Mouse (Mus musculus) heart, embryonic 12.5 days (tissue): Measurements from ENCODE around the gene 2700049A03Rik. TPM values are rescaled to one million over a fixed set of nuclear protein-coding genes. Genes with fewer than 3 reads are reported as not detected.

ENCODE experiments used
- ATAC-seq: fragments of 200-750 bp; cut with Nextera tagmentation; 2 replicates; pipeline ENCODE4 v1.8.0; 2017; ENCODE audit warnings: moderate TSS enrichment, moderate library complexity; ENCODE audit not compliant: insufficient number of reproducible peaks, low FRiP score
- H3K27ac ChIP-seq: fragments of 300-500 bp; sonication (generic); 2 replicates; pipeline ENCODE4 v1.5.1; 2016; ENCODE audit warnings: mild to moderate bottlenecking, moderate library complexity; ENCODE audit not compliant: poor library complexity, severe bottlenecking
- H3K27me3 ChIP-seq: fragments of 300-500 bp; sonication (generic); replicated peaks from 2 replicates; pipeline ENCODE4 v1.6.1; 2016; ENCODE audit warnings: mild to moderate bottlenecking, moderate library complexity
- H3K36me3 ChIP-seq: fragments of 300-500 bp; sonication (generic); 2 replicates; pipeline ENCODE4 v1.6.1; 2016; ENCODE audit warnings: mild to moderate bottlenecking, moderate library complexity
- H3K4me1 ChIP-seq: fragments of 300-500 bp; sonication (generic); replicated peaks from 2 replicates; pipeline ENCODE4 v1.6.1; 2016; ENCODE audit warnings: mild to moderate bottlenecking
- H3K4me2 ChIP-seq: fragments of 300-500 bp; sonication (generic); 2 replicates; pipeline ENCODE4 v1.6.1; 2016; ENCODE audit warnings: mild to moderate bottlenecking, moderate library complexity
- H3K4me3 ChIP-seq: fragments of 300-500 bp; sonication (generic); 2 replicates; pipeline ENCODE4 v1.5.1; 2016; ENCODE audit warnings: mild to moderate bottlenecking
- H3K9ac ChIP-seq: fragments of 300-500 bp; sonication (generic); 2 replicates; pipeline ENCODE4 v1.6.1; 2016; ENCODE audit warnings: mild to moderate bottlenecking, moderate library complexity
- H3K9me3 ChIP-seq: fragments of 300-500 bp; sonication (generic); replicated peaks from 2 replicates; pipeline ENCODE4 v1.6.1; 2016; ENCODE audit warnings: mild to moderate bottlenecking, moderate library complexity
- WGBS: fragments of 180-500 bp; shearing (Covaris S2); methylation state at CpG from one replicate; pipeline ENCODE4 v1.1.7; 2016; 5-methylcytosine and 5-hydroxymethylcytosine counted together
- polyA plus RNA-seq: library from polyadenylated mRNA; unstranded; fragments of >200 nt; fragmentation: Nextera tagmentation; extraction: Ambion mirVana; gene quantifications from 2 replicates; pipeline ENCODE4 v1.2.1, GENCODE M21; 2016

2700049A03Rik gene
- polyA plus RNA-seq, 1 experiment from 2014 or later: 9.6 TPM

DNA sequence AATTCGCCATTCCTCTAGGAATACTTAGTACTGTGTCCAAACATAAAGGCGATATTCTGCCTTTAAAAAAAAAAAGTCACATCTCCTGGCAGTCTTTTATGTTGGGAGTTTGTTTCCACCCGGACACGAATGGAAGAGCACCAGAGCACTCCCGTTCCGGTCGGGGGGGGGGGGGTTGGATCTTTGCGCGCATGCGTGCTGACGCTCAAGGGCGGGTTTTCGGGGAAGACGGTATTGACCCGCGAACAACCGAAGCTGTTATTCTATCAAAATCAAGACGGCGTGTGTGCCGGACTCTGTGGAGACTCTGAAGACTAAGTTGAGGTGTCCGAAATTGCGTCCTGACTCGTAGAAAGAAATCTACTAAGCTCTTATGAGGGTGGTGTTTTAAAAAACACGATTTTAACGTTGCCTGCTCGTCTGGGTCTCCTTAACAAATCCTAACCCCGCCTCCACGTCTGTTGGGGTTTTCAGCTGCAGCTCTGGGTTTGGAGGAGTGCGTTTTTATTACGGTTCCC is 385 bp downstream of the 2700049A03Rik start:
- Histone ChIP-seq H3K27me3 (no peaks in the 10 kb centered on the region), H3K9ac (peak overlapping the region; percentile 74), H3K4me2 (peak overlapping the region; percentile 87), H3K4me1 (peaks cover 21% of the 10 kb centered on the region; the same call in 1 of the 2 replicates), H3K9me3 (no peaks in the 10 kb centered on the region), H3K4me3 (peak overlapping the region; percentile 74), H3K36me3 (peaks cover 34% of the 10 kb centered on the region), H3K27ac (peak overlapping the region; percentile 79)
- WGBS: under 1% methylated on average over 30 of the region's 30 CpGs
- ATAC-seq: peak; percentile 88

- no peak for ATAC-seq
- peaks cover 35% of the 10 kb centered on the region for H3K36me3 ChIP-seq
- peak overlapping the region; percentile 87 for H3K4me2 ChIP-seq
- H3K27ac ChIP-seq: no peak overlapping the region
- H3K4me3 ChIP-seq: peak overlapping the region; percentile 74
- H3K27me3 ChIP-seq: no peaks in the 10 kb centered on the region
- peaks cover 21% of the 10 kb centered on the region; the same call in 1 of the 2 replicates for H3K4me1 ChIP-seq
- H3K9ac ChIP-seq: peak overlapping the region; percentile 68
- H3K9me3 ChIP-seq: no peaks in the 10 kb centered on the region
- WGBS: 5% methylated on average over 11 of the region's 11 CpGs
These were observed 1.0 kb downstream of the 2700049A03Rik start for GRCm38 (mm10) chr12:71137686-71138085.

DNA sequence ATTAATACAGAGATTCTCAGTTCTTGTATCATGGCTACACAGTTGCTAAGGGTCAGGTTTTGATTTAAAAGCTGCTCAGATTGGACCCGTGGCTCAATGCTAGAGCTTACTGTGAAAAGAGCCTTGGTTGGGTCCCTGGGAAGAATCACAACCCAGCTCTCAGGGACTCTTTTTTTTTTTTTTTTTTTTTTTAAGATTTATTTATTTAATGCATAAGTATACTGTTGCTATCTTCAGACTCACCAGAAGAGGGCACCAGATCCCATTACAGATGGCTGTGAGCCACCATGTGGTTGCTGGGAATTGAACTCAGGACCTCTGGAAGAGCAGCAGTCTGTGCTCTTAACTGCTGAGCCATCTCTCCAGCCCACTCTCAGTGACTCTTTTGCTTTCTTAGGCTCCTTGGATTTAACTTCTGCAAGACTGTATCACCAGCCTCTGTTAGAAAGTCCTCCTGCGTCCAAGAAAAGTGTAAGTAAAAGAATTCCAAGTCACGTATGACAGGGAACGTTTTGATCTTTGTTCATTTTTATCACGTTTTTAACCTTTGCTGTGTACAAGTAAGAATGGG is 2.7 kb downstream of the 2700049A03Rik start:
- Histone ChIP-seq H3K4me2 (no peak overlapping the region), H3K9ac (no peak overlapping the region), H3K27ac (no peak overlapping the region), H3K36me3 (peaks cover 45% of the 10 kb centered on the region), H3K27me3 (no peaks in the 10 kb centered on the region), H3K4me3 (no peak overlapping the region), H3K4me1 (peaks cover 21% of the 10 kb centered on the region; the same call in 1 of the 2 replicates), H3K9me3 (no peaks in the 10 kb centered on the region)
- ATAC-seq: no peak
- WGBS: 76% methylated on average over 5 of the region's 5 CpGs

- no peak overlapping the region for H3K9ac ChIP-seq
- H3K27me3 ChIP-seq: no peaks in the 10 kb centered on the region
- no peak overlapping the region for H3K4me3 ChIP-seq
- no peaks in the 10 kb centered on the region for H3K9me3 ChIP-seq
- peaks cover 62% of the 10 kb centered on the region for H3K36me3 ChIP-seq
- no peak overlapping the region for H3K27ac ChIP-seq
- H3K4me1 ChIP-seq: peaks cover 12% of the 10 kb centered on the region; the same call in 1 of the 2 replicates
- ATAC-seq: no peak
- H3K4me2 ChIP-seq: no peak overlapping the region
These were observed 4.5 kb downstream of the 2700049A03Rik start for GRCm38 (mm10) chr12:71141189-71141588.

GRCm38 (mm10) chr12:71147641-71148040 is 11.0 kb downstream of the 2700049A03Rik start:
- Histone ChIP-seq H3K9ac (no peak overlapping the region), H3K4me2 (no peak overlapping the region), H3K27me3 (no peaks in the 10 kb centered on the region), H3K4me3 (no peak overlapping the region), H3K36me3 (peaks cover 79% of the 10 kb centered on the region), H3K27ac (no peak overlapping the region), H3K4me1 (no peaks in the 10 kb centered on the region), H3K9me3 (no peaks in the 10 kb centered on the region)
- 71% methylated on average over 3 of the region's 3 CpGs for WGBS
- no peak for ATAC-seq

- Histone ChIP-seq H3K36me3 (peaks cover 79% of the 10 kb centered on the region), H3K4me3 (no peak overlapping the region), H3K4me1 (no peaks in the 10 kb centered on the region), H3K9me3 (no peaks in the 10 kb centered on the region), H3K9ac (no peak overlapping the region), H3K27ac (no peak overlapping the region), H3K4me2 (no peak overlapping the region), H3K27me3 (no peaks in the 10 kb centered on the region)
- WGBS: 91% methylated on average over 9 of the region's 9 CpGs
- ATAC-seq: no peak
These were observed 12.2 kb downstream of the 2700049A03Rik start for GRCm38 (mm10) chr12:71148801-71149200.

GRCm38 (mm10) chr12:71149456-71149855 is 12.8 kb downstream of the 2700049A03Rik start:
- no peak overlapping the region for H3K27ac ChIP-seq
- H3K4me3 ChIP-seq: no peak overlapping the region
- no peaks in the 10 kb centered on the region for H3K4me1 ChIP-seq
- peaks cover 77% of the 10 kb centered on the region for H3K36me3 ChIP-seq
- H3K9ac ChIP-seq: no peak overlapping the region
- H3K4me2 ChIP-seq: no peak overlapping the region
- no peaks in the 10 kb centered on the region for H3K9me3 ChIP-seq
- WGBS: 86% methylated on average over 6 of the region's 6 CpGs
- ATAC-seq: no peak
- no peaks in the 10 kb centered on the region for H3K27me3 ChIP-seq

GRCm38 (mm10) chr12:71150167-71150566 is 13.5 kb downstream of the 2700049A03Rik start:
- Histone ChIP-seq H3K9me3 (no peaks in the 10 kb centered on the region), H3K27ac (no peak overlapping the region), H3K4me2 (no peak overlapping the region), H3K36me3 (peaks cover 78% of the 10 kb centered on the region), H3K27me3 (no peaks in the 10 kb centered on the region), H3K4me3 (no peak overlapping the region), H3K4me1 (no peaks in the 10 kb centered on the region), H3K9ac (no peak overlapping the region)
- 85% methylated on average over 8 of the region's 8 CpGs for WGBS
- ATAC-seq: peak; percentile 85

DNA sequence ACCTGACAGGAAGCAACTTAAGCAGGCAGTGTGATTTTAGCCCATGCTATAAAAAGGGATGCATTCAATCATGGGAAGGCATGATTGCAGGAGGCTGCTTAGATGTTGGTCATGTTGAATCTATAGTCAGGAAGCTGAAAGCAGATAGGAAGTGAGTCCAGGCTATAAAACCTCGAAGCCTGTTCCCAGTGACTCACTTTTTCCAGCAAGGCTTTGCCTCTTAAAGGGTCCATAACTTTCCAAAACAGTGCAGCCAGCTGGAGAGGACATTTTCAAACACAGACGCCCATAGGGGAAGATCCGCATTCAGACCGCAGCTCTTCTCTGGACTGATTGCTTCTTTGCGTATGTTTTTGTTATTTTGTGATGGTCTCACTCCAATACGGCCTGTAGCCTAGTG is 18.3 kb downstream of the 2700049A03Rik start:
- H3K4me2 ChIP-seq: no peak overlapping the region
- ATAC-seq: no peak
- H3K4me3 ChIP-seq: no peak overlapping the region
- H3K27me3 ChIP-seq: no peaks in the 10 kb centered on the region
- no peak overlapping the region for H3K9ac ChIP-seq
- no peaks in the 10 kb centered on the region for H3K9me3 ChIP-seq
- H3K4me1 ChIP-seq: no peaks in the 10 kb centered on the region
- H3K27ac ChIP-seq: no peak overlapping the region
- 89% methylated on average over 6 of the region's 6 CpGs for WGBS
- H3K36me3 ChIP-seq: peaks cover 75% of the 10 kb centered on the region

- H3K36me3 ChIP-seq: peaks cover 78% of the 10 kb centered on the region
- no peaks in the 10 kb centered on the region for H3K27me3 ChIP-seq
- H3K9ac ChIP-seq: no peak overlapping the region
- 88% methylated on average over 6 of the region's 6 CpGs for WGBS
- H3K4me1 ChIP-seq: no peaks in the 10 kb centered on the region
- no peak for ATAC-seq
- H3K27ac ChIP-seq: no peak overlapping the region
- no peaks in the 10 kb centered on the region for H3K9me3 ChIP-seq
- H3K4me2 ChIP-seq: no peak overlapping the region
- H3K4me3 ChIP-seq: no peak overlapping the region
These were observed 21.3 kb downstream of the 2700049A03Rik start for GRCm38 (mm10) chr12:71157974-71158373.

- Histone ChIP-seq H3K9me3 (no peaks in the 10 kb centered on the region), H3K4me3 (no peak overlapping the region), H3K27me3 (no peaks in the 10 kb centered on the region), H3K27ac (no peak overlapping the region), H3K4me2 (no peak overlapping the region), H3K9ac (no peak overlapping the region), H3K36me3 (peaks cover 68% of the 10 kb centered on the region), H3K4me1 (no peaks in the 10 kb centered on the region)
- ATAC-seq: no peak
- WGBS: 79% methylated on average over 9 of the region's 9 CpGs
These were observed 27.8 kb downstream of the 2700049A03Rik start for GRCm38 (mm10) chr12:71164410-71164809.

DNA sequence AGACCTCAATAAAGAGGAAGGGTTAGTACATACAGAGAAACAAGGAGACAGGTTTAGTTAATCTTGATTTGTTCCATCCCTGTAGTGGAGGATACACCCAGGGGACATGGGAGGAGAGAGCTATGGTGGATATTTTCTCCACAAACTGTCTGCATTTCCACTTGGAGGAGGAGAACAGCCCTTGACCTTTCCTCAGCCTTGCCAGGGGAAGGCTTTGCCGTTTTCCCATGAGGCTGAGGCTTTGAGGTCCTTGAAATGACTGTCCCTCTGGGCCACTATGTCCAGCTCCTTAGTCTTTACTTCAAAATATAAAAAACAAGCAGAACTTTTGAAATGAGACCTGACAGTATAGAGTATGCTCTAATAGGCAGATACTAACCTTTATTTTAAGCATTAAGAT is 33.3 kb downstream of the 2700049A03Rik start:
- Histone ChIP-seq H3K4me1 (no peaks in the 10 kb centered on the region), H3K4me3 (no peak overlapping the region), H3K9ac (no peak overlapping the region), H3K27ac (no peak overlapping the region), H3K36me3 (peaks cover 62% of the 10 kb centered on the region), H3K4me2 (no peak overlapping the region), H3K9me3 (no peaks in the 10 kb centered on the region), H3K27me3 (no peaks in the 10 kb centered on the region)
- ATAC-seq: no peak
- WGBS: 80% methylated on average over 1 of the region's 1 CpGs
